Mouse (Mus musculus) liver, embryonic 15.5 days (tissue): ENCODE measurements around the gene Gm6583. TPM values are rescaled to one million over a fixed set of nuclear protein-coding genes. Genes with fewer than 3 reads are reported as not detected.
A peak's percentile ranks its signal among the peaks of the same experiment; 100 is the strongest.

Experiments
- ATAC-seq: fragments of 200-750 bp; cut with Nextera tagmentation; 2 replicates; pipeline ENCODE4 v1.8.0; 2017; ENCODE audit warnings: moderate number of reproducible peaks, mild to moderate bottlenecking, moderate library complexity; ENCODE audit not compliant: insufficient read depth
- H3K27ac ChIP-seq: fragments of 300-500 bp; sonication (generic); replicated peaks from 2 replicates; pipeline ENCODE4 v1.5.1; 2015; ENCODE audit warnings: mild to moderate bottlenecking, inconsistent platforms
- H3K27me3 ChIP-seq: fragments of 300-500 bp; sonication (generic); 2 replicates; pipeline ENCODE4 v1.6.1; 2015; ENCODE audit warnings: mild to moderate bottlenecking, inconsistent platforms
- H3K36me3 ChIP-seq: fragments of 300-500 bp; sonication (generic); replicated peaks from 2 replicates; pipeline ENCODE4 v1.6.1; 2015; ENCODE audit warnings: moderate library complexity, mild to moderate bottlenecking, inconsistent platforms
- H3K4me1 ChIP-seq: fragments of 300-500 bp; sonication (generic); replicated peaks from 2 replicates; pipeline ENCODE4 v1.6.1; 2015; ENCODE audit warnings: inconsistent platforms
- H3K4me2 ChIP-seq: fragments of 300-500 bp; sonication (generic); 2 replicates; pipeline ENCODE4 v1.6.1; 2015; ENCODE audit warnings: moderate library complexity, mild to moderate bottlenecking, inconsistent platforms
- H3K4me3 ChIP-seq: fragments of 300-500 bp; sonication (generic); replicated peaks from 2 replicates; pipeline ENCODE4 v1.5.1; 2015; ENCODE audit warnings: mild to moderate bottlenecking, inconsistent platforms
- H3K9ac ChIP-seq: fragments of 300-500 bp; sonication (generic); 2 replicates; pipeline ENCODE4 v1.6.1; 2015; ENCODE audit warnings: moderate library complexity, mild to moderate bottlenecking, inconsistent platforms
- H3K9me3 ChIP-seq: fragments of 300-500 bp; sonication (generic); replicated peaks from 2 replicates; pipeline ENCODE4 v1.6.1; 2016; ENCODE audit warnings: inconsistent platforms
- WGBS: fragments of 180-500 bp; shearing (Covaris S2); methylation state at CpG from one replicate; pipeline ENCODE4 v1.1.7; 2015; ENCODE audit warnings: mixed read lengths; ENCODE audit not compliant: insufficient replicate concordance; 5-methylcytosine and 5-hydroxymethylcytosine counted together
- polyA plus RNA-seq: library from polyadenylated mRNA; unstranded; fragments of >200 nt; fragmentation: Nextera tagmentation; extraction: Ambion mirVana; gene quantifications from 2 replicates; pipeline ENCODE4 v1.2.1, GENCODE M21; 2015

Gene Gm6583
- polyA plus RNA-seq, 1 experiment from 2014 or later: 0.07 TPM

DNA sequence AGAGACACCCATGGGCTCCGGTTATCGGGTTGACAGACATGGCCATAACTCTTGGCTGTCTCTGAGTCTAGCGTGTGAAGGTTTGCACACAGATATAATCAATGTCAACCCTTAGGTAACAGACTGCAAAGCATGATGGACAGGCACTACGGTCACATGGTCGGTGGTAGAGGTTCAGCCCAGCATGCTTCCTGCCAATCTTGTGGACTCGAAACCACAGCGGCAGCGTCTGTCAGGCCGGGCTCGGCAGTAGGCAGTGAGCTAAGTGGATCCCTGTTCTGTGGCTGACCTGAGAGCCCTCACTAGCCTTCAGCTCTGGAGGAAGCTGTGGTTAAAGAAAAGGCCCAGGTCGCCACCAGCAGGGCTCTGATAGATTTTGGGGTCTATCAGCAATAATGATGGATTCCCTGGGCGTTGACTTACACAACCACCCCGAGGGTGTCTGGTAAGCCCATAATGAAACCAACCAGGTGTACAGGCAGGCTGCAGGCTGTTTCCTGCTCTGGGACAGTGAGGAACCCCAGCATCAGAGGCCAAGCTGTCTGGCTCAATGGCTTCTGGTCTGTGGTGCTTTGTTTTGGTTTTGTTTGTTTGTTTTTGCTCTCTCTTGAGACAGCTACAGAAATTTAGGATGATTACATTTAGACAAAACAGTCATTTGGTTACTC lies 29.1 kb upstream of the Gm6583 start:
- Histone ChIP-seq H3K4me3 (no peak overlapping the region), H3K9ac (no peak overlapping the region), H3K27ac (no peak overlapping the region), H3K36me3 (no peaks in the 10 kb centered on the region), H3K9me3 (no peaks in the 10 kb centered on the region), H3K27me3 (peaks cover under 1% of the 10 kb centered on the region; the same call in 1 of the 2 replicates), H3K4me2 (no peak overlapping the region), H3K4me1 (peaks cover 17% of the 10 kb centered on the region)
- ATAC-seq: no peak
- 17% methylated on average over 13 of the region's 13 CpGs for WGBS

- Histone ChIP-seq H3K4me1 (peaks cover 17% of the 10 kb centered on the region), H3K27ac (no peak overlapping the region), H3K36me3 (0 out of 2 replicates have a peak, but pooled peaks cover 9% of the 10 kb centered on the region), H3K9me3 (no peaks in the 10 kb centered on the region), H3K4me3 (no peak overlapping the region), H3K27me3 (no peaks in the 10 kb centered on the region), H3K9ac (no peak overlapping the region), H3K4me2 (no peak overlapping the region)
- WGBS: 62% methylated on average over 17 of the region's 17 CpGs
- no peak for ATAC-seq
Measured at GRCm38 (mm10) chr5:112382641-112383330, 27.0 kb upstream of the Gm6583 start.

DNA sequence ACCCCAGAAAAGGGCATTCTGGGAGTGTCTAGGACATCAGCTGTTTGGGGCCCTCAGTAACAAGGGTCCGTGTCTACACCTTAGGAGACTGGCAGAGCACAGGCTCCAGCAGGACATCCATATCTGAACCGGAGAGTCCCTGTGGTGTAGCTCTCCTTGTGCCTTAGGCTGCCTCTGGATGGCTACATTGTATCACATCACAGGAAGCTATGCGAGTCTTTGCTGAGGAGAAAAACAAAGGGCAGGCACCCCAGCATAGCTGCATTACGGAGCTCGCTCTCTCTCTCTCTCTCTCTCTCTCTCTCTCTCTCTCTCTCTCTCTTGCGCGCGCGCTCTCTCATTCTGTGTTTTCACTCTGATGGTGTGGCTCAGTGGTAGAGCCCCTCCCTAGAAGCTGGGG lies 26.2 kb upstream of the Gm6583 start:
- H3K4me1 ChIP-seq: peaks cover 17% of the 10 kb centered on the region
- 0 out of 2 replicates have a peak, but pooled peaks cover 9% of the 10 kb centered on the region for H3K36me3 ChIP-seq
- no peak for ATAC-seq
- H3K4me2 ChIP-seq: no peak overlapping the region
- WGBS: 71% methylated on average over 9 of the region's 9 CpGs
- H3K27me3 ChIP-seq: no peaks in the 10 kb centered on the region
- no peak overlapping the region for H3K9ac ChIP-seq
- H3K27ac ChIP-seq: no peak overlapping the region
- no peaks in the 10 kb centered on the region for H3K9me3 ChIP-seq
- no peak overlapping the region for H3K4me3 ChIP-seq

- WGBS: 71% methylated on average over 11 of the region's 11 CpGs
- no peak for ATAC-seq
- Histone ChIP-seq H3K9ac (no peak overlapping the region), H3K9me3 (no peaks in the 10 kb centered on the region), H3K4me1 (peaks cover 13% of the 10 kb centered on the region), H3K27ac (no peak overlapping the region), H3K4me3 (no peak overlapping the region), H3K27me3 (no peaks in the 10 kb centered on the region), H3K4me2 (no peak overlapping the region), H3K36me3 (0 out of 2 replicates have a peak, but pooled peaks cover 9% of the 10 kb centered on the region)
Measured at GRCm38 (mm10) chr5:112381154-112381553, 25.3 kb upstream of the Gm6583 start.

GRCm38 (mm10) chr5:112378716-112379115 lies 22.9 kb upstream of the Gm6583 start:
- Histone ChIP-seq H3K27me3 (no peaks in the 10 kb centered on the region), H3K27ac (no peak overlapping the region), H3K9ac (no peak overlapping the region), H3K36me3 (peaks cover 24% of the 10 kb centered on the region), H3K4me3 (no peak overlapping the region), H3K9me3 (no peaks in the 10 kb centered on the region), H3K4me1 (no peaks in the 10 kb centered on the region), H3K4me2 (no peak overlapping the region)
- WGBS: 66% methylated on average over 6 of the region's 6 CpGs
- ATAC-seq: no peak

DNA sequence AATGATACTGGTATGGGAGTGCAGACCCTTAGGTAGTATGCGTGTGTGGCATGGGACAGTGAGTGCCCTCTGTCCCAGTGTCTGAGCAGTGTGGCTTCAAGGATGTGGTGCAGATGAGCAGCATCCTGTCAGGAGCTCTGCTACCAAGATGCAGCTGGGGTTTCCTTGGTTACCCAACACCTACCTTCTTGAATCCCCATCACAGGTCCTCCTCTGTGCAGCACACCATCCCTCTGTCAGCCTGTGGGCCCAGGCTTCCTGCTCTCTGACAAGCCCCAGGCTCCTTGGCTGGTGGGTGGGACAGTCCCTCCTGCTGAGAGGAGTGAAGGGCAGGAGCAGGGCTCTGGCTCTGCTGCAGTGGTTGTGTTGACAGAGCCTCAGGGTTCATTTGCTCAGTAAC lies 21.5 kb upstream of the Gm6583 start:
- WGBS: 65% methylated on average over 1 of the region's 1 CpGs
- Histone ChIP-seq H3K36me3 (peaks cover 24% of the 10 kb centered on the region), H3K4me3 (no peak overlapping the region), H3K9me3 (no peaks in the 10 kb centered on the region), H3K4me1 (no peaks in the 10 kb centered on the region), H3K27ac (no peak overlapping the region), H3K4me2 (no peak overlapping the region), H3K9ac (no peak overlapping the region), H3K27me3 (no peaks in the 10 kb centered on the region)
- no peak for ATAC-seq

DNA sequence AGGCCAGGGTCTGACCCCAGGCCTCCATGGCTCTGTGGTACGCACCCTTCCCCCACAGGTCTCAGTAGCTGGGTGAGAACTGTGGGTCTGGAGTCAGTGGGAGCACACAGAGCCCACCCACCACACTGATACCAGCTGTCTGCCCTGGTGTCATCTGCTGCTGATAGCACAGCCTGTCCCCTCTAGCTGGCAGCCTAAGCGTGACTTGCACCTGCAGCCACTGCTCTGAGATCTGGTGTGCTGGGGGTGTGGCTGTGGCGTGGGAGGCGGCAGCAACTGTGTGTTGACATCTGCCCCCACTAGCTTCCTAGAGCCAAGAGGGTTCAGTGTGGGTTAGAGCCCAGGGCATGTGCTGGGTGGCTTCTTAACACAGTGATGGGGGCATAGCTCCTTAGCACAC lies 20.3 kb upstream of the Gm6583 start:
- Histone ChIP-seq H3K9ac (no peak overlapping the region), H3K27me3 (no peaks in the 10 kb centered on the region), H3K4me3 (no peak overlapping the region), H3K36me3 (peaks cover 24% of the 10 kb centered on the region), H3K4me1 (no peaks in the 10 kb centered on the region), H3K4me2 (no peak overlapping the region), H3K9me3 (no peaks in the 10 kb centered on the region), H3K27ac (no peak overlapping the region)
- WGBS: 54% methylated on average over 4 of the region's 4 CpGs
- ATAC-seq: 0 out of 2 replicates have a peak, but pooled peaks have one; percentile 18

GRCm38 (mm10) chr5:112371933-112372332 lies 16.1 kb upstream of the Gm6583 start:
- Histone ChIP-seq H3K27ac (no peak overlapping the region), H3K9me3 (no peaks in the 10 kb centered on the region), H3K36me3 (peaks cover 32% of the 10 kb centered on the region), H3K27me3 (no peaks in the 10 kb centered on the region), H3K4me3 (no peak overlapping the region), H3K9ac (no peak overlapping the region), H3K4me2 (no peak overlapping the region), H3K4me1 (no peaks in the 10 kb centered on the region)
- 71% methylated on average over 7 of the region's 7 CpGs for WGBS
- ATAC-seq: no peak

GRCm38 (mm10) chr5:112370236-112370813 lies 14.5 kb upstream of the Gm6583 start:
- WGBS: 78% methylated on average over 12 of the region's 12 CpGs
- H3K9ac ChIP-seq: no peak overlapping the region
- peaks cover 30% of the 10 kb centered on the region for H3K36me3 ChIP-seq
- H3K4me1 ChIP-seq: no peaks in the 10 kb centered on the region
- no peaks in the 10 kb centered on the region for H3K9me3 ChIP-seq
- H3K4me2 ChIP-seq: no peak overlapping the region
- no peaks in the 10 kb centered on the region for H3K27me3 ChIP-seq
- H3K27ac ChIP-seq: no peak overlapping the region
- H3K4me3 ChIP-seq: no peak overlapping the region
- no peak for ATAC-seq

- Histone ChIP-seq H3K9ac (no peak overlapping the region), H3K4me2 (no peak overlapping the region), H3K27me3 (no peaks in the 10 kb centered on the region), H3K4me3 (no peak overlapping the region), H3K36me3 (peaks cover 29% of the 10 kb centered on the region), H3K9me3 (no peaks in the 10 kb centered on the region), H3K27ac (no peak overlapping the region), H3K4me1 (no peaks in the 10 kb centered on the region)
- ATAC-seq: no peak
- WGBS: 73% methylated on average over 13 of the region's 13 CpGs
Measured at GRCm38 (mm10) chr5:112369326-112369725, 13.5 kb upstream of the Gm6583 start.

- Histone ChIP-seq H3K4me3 (no peak overlapping the region), H3K27me3 (no peaks in the 10 kb centered on the region), H3K4me1 (peaks cover under 1% of the 10 kb centered on the region; the same call in 1 of the 2 replicates), H3K9me3 (no peaks in the 10 kb centered on the region), H3K27ac (no peak overlapping the region), H3K9ac (no peak overlapping the region), H3K4me2 (no peak overlapping the region), H3K36me3 (peaks cover 26% of the 10 kb centered on the region)
- ATAC-seq: no peak
- 79% methylated on average over 10 of the region's 10 CpGs for WGBS
Measured at GRCm38 (mm10) chr5:112368666-112369065, 12.8 kb upstream of the Gm6583 start.
